Mouse (Mus musculus): ENCODE results near the gene Clic1.

- TF ChIP-seq POLR2A (IDR thresholded peaks at IDR 0.05; ENCODE audit: low read depth, low read length) = no peak
- TF ChIP-seq CTCF (IDR thresholded peaks at IDR 0.05; ENCODE audit: borderline replicate concordance, insufficient read depth, low read length) = no peak
Observed at GRCm38 (mm10) chr17:35022541-35023060, 27.2 kb upstream of the Clic1 start.
